Mouse (Mus musculus): ENCODE measurements around the gene Cmya5. TPM values are rescaled to one million over a fixed set of nuclear protein-coding genes. Genes with fewer than 3 reads are reported as not detected.
A peak's percentile ranks its signal among the peaks of the same experiment; 100 is the strongest.

The Cmya5 gene
- polyA plus RNA-seq, 1 experiment from 2014 or later, result 0.14 TPM

DNA sequence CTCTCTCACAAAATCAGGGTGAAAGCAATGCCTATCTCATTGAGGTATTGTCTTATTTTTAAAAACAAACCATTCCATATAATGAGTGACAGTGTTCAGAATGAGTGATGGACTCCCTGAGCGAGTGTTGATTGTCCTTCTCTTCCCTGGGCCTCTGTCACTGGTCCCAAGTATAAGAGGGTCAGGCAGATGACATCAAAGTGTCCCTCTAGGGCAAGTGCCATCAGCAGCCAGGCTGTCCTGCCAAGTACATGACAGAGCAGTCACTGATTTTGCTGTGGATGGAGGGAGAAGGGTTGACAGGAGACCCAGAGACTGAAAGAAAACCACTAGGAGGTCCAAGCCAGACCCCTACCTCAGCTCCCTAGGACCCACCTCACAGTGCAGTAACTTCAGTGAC, 8.3 kb downstream of the Cmya5 start:
- ATAC-seq (ENCODE audit: low FRiP score) (no peak), DNase-seq (ENCODE audit: low spot score) (no peak)
- Histone ChIP-seq H3K27ac (ENCODE audit: low read depth, low read length) (no peak overlapping the region), H3K4me3 (ENCODE audit: low read depth, low read length) (no peak overlapping the region), H3K27me3 (ENCODE audit: control insufficient read depth, insufficient read depth, low read length) (no peaks in the 10 kb centered on the region), H3K9ac (ENCODE audit: low read depth, low read length) (no peak overlapping the region), H3K36me3 (ENCODE audit: control insufficient read depth, insufficient read depth, low read length) (no peaks in the 10 kb centered on the region), H3K9me3 (ENCODE audit: control insufficient read depth, low read length) (no peaks in the 10 kb centered on the region), H3K4me2 (replicated peaks; ENCODE audit: low read depth, low read length) (no peak overlapping the region), H3K4me1 (replicated peaks; ENCODE audit: control insufficient read depth, insufficient read depth, low read length) (no peaks in the 10 kb centered on the region)
- 85% methylated on average over 1 of the region's 1 CpGs for WGBS

DNA sequence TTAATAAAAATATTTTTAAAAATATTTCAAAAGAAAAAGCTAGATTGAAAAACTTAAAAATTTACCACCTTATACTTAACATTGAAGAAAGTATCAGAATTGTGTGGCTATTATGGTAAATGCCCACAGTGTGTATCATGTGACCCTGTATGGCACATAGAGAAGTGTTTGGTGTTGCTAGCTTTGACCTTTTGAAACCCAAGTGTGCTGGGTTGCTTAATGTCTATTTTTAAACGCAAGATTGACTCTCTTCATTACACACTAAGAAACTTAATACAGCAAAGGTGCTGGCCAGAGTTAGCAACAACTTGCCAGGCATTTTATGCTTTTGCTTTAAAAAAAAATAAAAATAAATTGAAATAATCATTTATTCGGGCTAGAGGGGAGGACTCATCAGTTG, 9.0 kb downstream of the Cmya5 start:
- H3K9me3 ChIP-seq (ENCODE audit: control insufficient read depth, low read length), result no peaks in the 10 kb centered on the region
- 80% methylated on average over 2 of the region's 2 CpGs for WGBS

DNA sequence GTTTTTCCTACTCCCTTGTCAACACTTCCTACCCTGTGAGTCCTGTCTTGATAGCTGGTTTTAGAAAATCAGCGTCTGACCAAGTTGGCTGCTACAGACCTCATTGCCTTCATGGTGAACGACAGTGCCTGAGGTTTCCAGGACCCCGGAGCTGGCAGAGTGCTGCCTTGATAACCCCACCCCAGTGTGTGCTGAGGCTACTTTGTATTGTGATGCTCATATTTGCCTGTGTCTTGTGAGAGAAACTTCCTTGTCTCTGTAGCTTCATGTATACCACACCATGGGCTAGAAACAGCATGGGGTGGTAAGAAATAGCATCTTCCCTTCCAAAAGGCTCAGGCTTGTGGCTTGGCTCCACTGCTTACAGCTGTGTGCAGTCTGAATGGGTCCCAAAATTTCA, 13.8 kb downstream of the Cmya5 start:
- H3K9me3 ChIP-seq (ENCODE audit: control insufficient read depth, low read length), result no peaks in the 10 kb centered on the region
- H3K4me1 ChIP-seq (replicated peaks; ENCODE audit: control insufficient read depth, insufficient read depth, low read length), result no peaks in the 10 kb centered on the region
- H3K27me3 ChIP-seq (ENCODE audit: control insufficient read depth, insufficient read depth, low read length), result no peaks in the 10 kb centered on the region
- DNase-seq (ENCODE audit: low spot score), result no peak
- H3K9ac ChIP-seq (ENCODE audit: low read depth, low read length), result no peak overlapping the region
- WGBS, result 80% methylated on average over 3 of the region's 3 CpGs
- H3K4me3 ChIP-seq (ENCODE audit: low read depth, low read length), result no peak overlapping the region
- no peak for ATAC-seq (ENCODE audit: low FRiP score)
- no peak overlapping the region for H3K4me2 ChIP-seq (replicated peaks; ENCODE audit: low read depth, low read length)
- H3K36me3 ChIP-seq (ENCODE audit: control insufficient read depth, insufficient read depth, low read length), result no peaks in the 10 kb centered on the region
- no peak overlapping the region for H3K27ac ChIP-seq (ENCODE audit: low read depth, low read length)

More for the DNA sequence above, 9.0 kb downstream of the Cmya5 start:
- H3K27ac ChIP-seq (ENCODE audit: low read depth, low read length), result no peak overlapping the region
- no peak for ATAC-seq (ENCODE audit: low FRiP score)
- no peaks in the 10 kb centered on the region for H3K4me1 ChIP-seq (replicated peaks; ENCODE audit: control insufficient read depth, insufficient read depth, low read length)
- no peak overlapping the region for H3K4me2 ChIP-seq (replicated peaks; ENCODE audit: low read depth, low read length)
- no peak overlapping the region for H3K9ac ChIP-seq (ENCODE audit: low read depth, low read length)
- no peak for DNase-seq (ENCODE audit: low spot score)
- H3K36me3 ChIP-seq (ENCODE audit: control insufficient read depth, insufficient read depth, low read length), result no peaks in the 10 kb centered on the region
- no peaks in the 10 kb centered on the region for H3K27me3 ChIP-seq (ENCODE audit: control insufficient read depth, insufficient read depth, low read length)
- no peak overlapping the region for H3K4me3 ChIP-seq (ENCODE audit: low read depth, low read length)

DNA sequence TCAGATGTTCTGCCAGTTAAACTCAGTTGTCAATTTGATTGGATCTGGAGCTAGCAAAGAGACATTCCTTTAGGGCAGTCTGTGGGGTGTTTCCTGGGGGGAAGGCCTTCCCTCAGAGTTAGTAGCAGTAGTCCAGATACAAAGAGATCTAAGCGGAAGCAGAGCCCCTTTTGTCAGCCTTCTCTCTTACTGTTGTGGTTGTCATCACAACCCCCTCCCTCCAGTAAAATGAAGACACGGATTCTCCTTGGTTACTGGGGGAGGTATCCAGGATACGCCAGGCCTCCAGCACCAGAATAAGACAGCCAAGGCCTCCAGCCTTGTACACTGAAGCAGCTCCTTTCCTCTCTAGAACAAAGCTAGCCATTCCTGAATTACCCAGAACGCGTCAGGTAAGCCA, 15.6 kb downstream of the Cmya5 start:
- no peak overlapping the region for H3K27ac ChIP-seq (ENCODE audit: low read depth, low read length)
- H3K27me3 ChIP-seq (ENCODE audit: control insufficient read depth, insufficient read depth, low read length), result no peaks in the 10 kb centered on the region
- no peak overlapping the region for H3K4me2 ChIP-seq (replicated peaks; ENCODE audit: low read depth, low read length)
- H3K4me3 ChIP-seq (ENCODE audit: low read depth, low read length), result no peak overlapping the region
- H3K4me1 ChIP-seq (replicated peaks; ENCODE audit: control insufficient read depth, insufficient read depth, low read length), result no peaks in the 10 kb centered on the region
- WGBS, result 52% methylated on average over 5 of the region's 5 CpGs
- DNase-seq (ENCODE audit: low spot score), result peak; percentile 40
- H3K36me3 ChIP-seq (ENCODE audit: control insufficient read depth, insufficient read depth, low read length), result no peaks in the 10 kb centered on the region
- H3K9me3 ChIP-seq (ENCODE audit: control insufficient read depth, low read length), result no peaks in the 10 kb centered on the region
- no peak overlapping the region for H3K9ac ChIP-seq (ENCODE audit: low read depth, low read length)
- 0 out of 2 replicates have a peak, but pooled peaks have one; percentile 35 for ATAC-seq (ENCODE audit: low FRiP score)

DNA sequence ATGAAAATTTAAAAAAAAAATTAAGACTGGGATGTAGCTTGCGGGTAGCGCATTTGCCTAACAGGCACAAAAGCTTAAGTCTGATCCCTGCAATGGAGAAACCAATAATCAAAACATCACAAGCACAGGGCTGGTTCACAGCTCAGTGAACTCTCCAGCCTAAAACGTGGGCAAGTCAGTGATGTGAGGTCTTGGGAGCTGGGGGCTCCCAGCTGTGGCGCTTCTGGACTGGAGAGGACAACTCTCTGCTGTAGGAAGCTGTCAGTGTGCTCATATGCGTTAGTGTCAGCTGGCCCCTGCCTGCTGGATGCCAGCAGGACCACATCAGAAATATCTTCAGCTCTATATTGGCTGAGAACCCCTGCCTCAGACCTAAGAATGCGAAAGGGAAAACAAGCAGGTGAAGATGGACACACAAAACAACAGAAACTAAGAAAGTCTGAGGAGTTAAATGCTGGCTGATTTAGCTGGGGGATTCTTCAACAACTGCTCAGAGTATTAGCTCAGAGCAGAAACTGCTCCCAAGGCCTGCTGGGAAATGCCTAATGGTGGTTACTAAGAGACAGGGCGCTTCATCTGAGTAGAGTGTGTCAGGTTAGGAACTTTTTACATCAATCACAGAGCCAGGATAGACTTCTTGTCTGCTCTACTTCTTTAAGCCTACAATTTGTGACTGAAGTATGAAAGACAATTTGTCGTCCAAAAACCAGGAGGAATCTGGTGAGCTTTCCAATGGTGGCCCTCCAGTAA, 16.2 kb downstream of the Cmya5 start:
- Histone ChIP-seq H3K4me3 (ENCODE audit: low read depth, low read length) (no peak overlapping the region), H3K4me1 (replicated peaks; ENCODE audit: control insufficient read depth, insufficient read depth, low read length) (no peaks in the 10 kb centered on the region), H3K9ac (ENCODE audit: low read depth, low read length) (no peak overlapping the region), H3K36me3 (ENCODE audit: control insufficient read depth, insufficient read depth, low read length) (no peaks in the 10 kb centered on the region), H3K27ac (ENCODE audit: low read depth, low read length) (no peak overlapping the region; the same call in 1 of the 2 replicates), H3K27me3 (ENCODE audit: control insufficient read depth, insufficient read depth, low read length) (no peaks in the 10 kb centered on the region), H3K4me2 (replicated peaks; ENCODE audit: low read depth, low read length) (no peak overlapping the region), H3K9me3 (ENCODE audit: control insufficient read depth, low read length) (no peaks in the 10 kb centered on the region)
- ATAC-seq (ENCODE audit: low FRiP score) (no peak), DNase-seq (ENCODE audit: low spot score) (no peak)
- WGBS, result 64% methylated on average over 8 of the region's 8 CpGs

DNA sequence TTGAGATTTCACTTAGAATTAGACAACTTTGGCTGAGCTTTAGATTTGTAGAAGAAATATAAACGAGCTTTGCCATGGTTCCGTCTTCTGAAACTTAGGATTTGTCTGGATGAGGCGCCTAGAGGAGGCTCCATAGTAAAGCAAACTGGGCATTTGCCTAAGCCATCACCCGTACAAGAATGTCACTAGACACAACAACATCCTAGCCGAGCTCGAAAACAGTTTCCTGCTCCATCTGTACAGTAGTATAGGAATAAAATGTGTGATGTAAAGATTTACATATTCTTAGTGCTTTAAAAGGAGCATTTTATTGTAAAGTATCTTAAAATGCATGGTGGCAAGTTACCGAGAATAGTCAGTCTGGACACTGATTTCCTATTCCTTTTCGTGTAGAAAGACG, 22.2 kb downstream of the Cmya5 start:
- H3K36me3 ChIP-seq (ENCODE audit: control insufficient read depth, insufficient read depth, low read length), result no peaks in the 10 kb centered on the region
- DNase-seq (ENCODE audit: low spot score) (no peak), ATAC-seq (ENCODE audit: low FRiP score) (no peak)
- H3K27ac ChIP-seq (ENCODE audit: low read depth, low read length), result no peak overlapping the region
- H3K9me3 ChIP-seq (ENCODE audit: control insufficient read depth, low read length), result no peaks in the 10 kb centered on the region
- H3K4me3 ChIP-seq (ENCODE audit: low read depth, low read length), result no peak overlapping the region
- no peak overlapping the region for H3K4me2 ChIP-seq (replicated peaks; ENCODE audit: low read depth, low read length)
- H3K9ac ChIP-seq (ENCODE audit: low read depth, low read length), result no peak overlapping the region
- 92% methylated on average over 9 of the region's 9 CpGs for WGBS
- no peaks in the 10 kb centered on the region for H3K27me3 ChIP-seq (ENCODE audit: control insufficient read depth, insufficient read depth, low read length)
- no peaks in the 10 kb centered on the region for H3K4me1 ChIP-seq (replicated peaks; ENCODE audit: control insufficient read depth, insufficient read depth, low read length)

DNA sequence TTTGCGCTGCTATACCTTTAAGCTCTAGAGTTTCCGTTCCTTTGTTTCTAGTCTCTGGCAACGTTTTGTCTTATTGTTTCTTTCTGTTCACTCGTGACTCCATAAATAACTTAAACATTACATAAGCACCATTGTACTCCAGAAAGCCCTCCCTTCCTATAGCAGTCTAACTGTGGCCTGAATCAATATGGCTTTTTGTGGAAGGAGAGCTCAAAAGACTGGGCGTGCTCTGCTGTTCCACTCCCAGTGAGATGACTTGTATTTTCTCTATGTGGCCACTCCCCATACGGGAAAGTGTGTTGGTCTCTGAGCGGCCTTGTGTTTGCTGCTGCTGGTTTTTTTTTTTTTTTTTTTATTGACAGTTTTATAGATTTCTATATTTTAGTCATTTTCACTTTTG, 27.3 kb downstream of the Cmya5 start:
- Histone ChIP-seq H3K4me1 (replicated peaks; ENCODE audit: control insufficient read depth, insufficient read depth, low read length) (no peaks in the 10 kb centered on the region), H3K4me2 (replicated peaks; ENCODE audit: low read depth, low read length) (no peak overlapping the region), H3K9ac (ENCODE audit: low read depth, low read length) (no peak overlapping the region), H3K27ac (ENCODE audit: low read depth, low read length) (no peak overlapping the region), H3K4me3 (ENCODE audit: low read depth, low read length) (no peak overlapping the region), H3K9me3 (ENCODE audit: control insufficient read depth, low read length) (no peaks in the 10 kb centered on the region), H3K27me3 (ENCODE audit: control insufficient read depth, insufficient read depth, low read length) (no peaks in the 10 kb centered on the region), H3K36me3 (ENCODE audit: control insufficient read depth, insufficient read depth, low read length) (no peaks in the 10 kb centered on the region)
- DNase-seq (ENCODE audit: low spot score), result no peak
- ATAC-seq (ENCODE audit: low FRiP score), result no peak
- 75% methylated on average over 7 of the region's 7 CpGs for WGBS

DNA sequence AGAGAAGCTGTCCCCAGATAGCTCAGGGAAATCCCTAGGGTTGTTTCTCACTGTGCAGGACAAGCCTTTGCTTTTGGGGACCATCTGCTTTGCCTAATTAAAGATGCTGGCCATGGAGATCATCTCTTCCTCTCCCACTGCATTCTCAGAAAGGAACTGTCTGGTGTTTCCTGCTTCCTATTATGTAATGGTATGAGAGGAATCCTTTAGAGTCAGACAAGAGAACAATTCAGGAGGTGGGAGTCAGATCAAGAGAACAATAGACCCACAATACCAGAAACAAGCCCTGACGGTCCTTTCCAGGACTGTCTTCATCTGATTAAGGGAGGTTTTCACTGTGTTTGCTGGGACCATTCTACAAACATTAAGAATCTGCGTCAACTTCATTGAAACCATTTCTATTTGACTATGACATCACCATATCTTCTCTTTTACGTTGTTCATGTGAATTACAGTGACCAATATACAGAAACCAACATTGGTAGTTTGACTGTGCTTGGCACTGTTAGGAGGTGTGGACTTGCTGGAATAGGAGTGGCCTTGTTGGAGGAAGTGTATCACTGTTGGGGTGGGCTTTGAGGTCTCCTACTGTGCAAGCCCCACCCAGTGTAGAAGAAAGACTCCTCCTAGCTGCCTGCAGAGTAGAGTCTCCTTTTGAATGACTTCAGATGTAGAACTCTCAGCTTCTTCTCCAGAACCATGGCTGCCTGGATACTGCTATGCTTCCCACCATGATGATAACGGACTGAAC, 42.0 kb downstream of the Cmya5 start:
- H3K4me3 ChIP-seq (ENCODE audit: low read depth, low read length), result no peak overlapping the region
- no peak for DNase-seq (ENCODE audit: low spot score)
- H3K4me2 ChIP-seq (replicated peaks; ENCODE audit: low read depth, low read length), result no peak overlapping the region
- H3K27me3 ChIP-seq (ENCODE audit: control insufficient read depth, insufficient read depth, low read length), result no peaks in the 10 kb centered on the region
- no peaks in the 10 kb centered on the region for H3K4me1 ChIP-seq (replicated peaks; ENCODE audit: control insufficient read depth, insufficient read depth, low read length)
- H3K9me3 ChIP-seq (ENCODE audit: control insufficient read depth, low read length), result no peaks in the 10 kb centered on the region
- H3K9ac ChIP-seq (ENCODE audit: low read depth, low read length), result no peak overlapping the region
- ATAC-seq (ENCODE audit: low FRiP score), result no peak
- H3K36me3 ChIP-seq (ENCODE audit: control insufficient read depth, insufficient read depth, low read length), result no peaks in the 10 kb centered on the region
- 66% methylated on average over 4 of the region's 4 CpGs for WGBS
- no peak overlapping the region for H3K27ac ChIP-seq (ENCODE audit: low read depth, low read length)

DNA sequence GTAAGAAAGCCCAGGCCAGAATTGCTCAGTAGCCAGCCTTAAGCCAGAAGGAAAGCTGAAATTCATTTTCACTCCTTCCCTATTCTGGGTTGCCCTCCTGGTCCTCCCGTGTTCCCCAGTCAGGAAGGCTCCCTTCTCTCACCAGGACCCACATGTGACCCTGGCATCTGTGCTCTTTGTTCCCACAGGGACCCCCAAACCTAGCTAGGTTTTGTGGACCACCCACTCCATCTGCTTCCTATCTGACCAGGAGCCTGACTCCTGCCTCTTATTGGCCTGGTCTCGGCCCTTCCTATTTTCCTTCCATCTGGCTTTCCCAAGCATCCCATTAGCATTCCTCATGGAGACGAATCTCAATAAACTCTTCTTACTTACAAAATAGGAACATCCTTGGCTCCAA, 45.9 kb downstream of the Cmya5 start:
- H3K27ac ChIP-seq (ENCODE audit: low read depth, low read length), result no peak overlapping the region
- no peaks in the 10 kb centered on the region for H3K9me3 ChIP-seq (ENCODE audit: control insufficient read depth, low read length)
- no peaks in the 10 kb centered on the region for H3K36me3 ChIP-seq (ENCODE audit: control insufficient read depth, insufficient read depth, low read length)
- no peak overlapping the region for H3K4me3 ChIP-seq (ENCODE audit: low read depth, low read length)
- ATAC-seq (ENCODE audit: low FRiP score), result no peak
- no peaks in the 10 kb centered on the region for H3K4me1 ChIP-seq (replicated peaks; ENCODE audit: control insufficient read depth, insufficient read depth, low read length)
- H3K4me2 ChIP-seq (replicated peaks; ENCODE audit: low read depth, low read length), result no peak overlapping the region
- DNase-seq (ENCODE audit: low spot score), result no peak
- no peak overlapping the region for H3K9ac ChIP-seq (ENCODE audit: low read depth, low read length)
- WGBS, result 78% methylated on average over 3 of the region's 3 CpGs
- H3K27me3 ChIP-seq (ENCODE audit: control insufficient read depth, insufficient read depth, low read length), result no peaks in the 10 kb centered on the region

Measured in hindbrain, embryonic 11.5 days (tissue).